Mouse (Mus musculus): Measurements from ENCODE around the gene Gm3453. TPM values are rescaled to one million over a fixed set of nuclear protein-coding genes. Genes with fewer than 3 reads are reported as not detected.
"Not testable (repeated sequence)": the region's sequence is repeated elsewhere in the genome, so short reads cannot be mapped to it uniquely, and the experiment has no call there.

Gene Gm3453
- total RNA-seq (2017), result not detected in 3 replicates

DNA sequence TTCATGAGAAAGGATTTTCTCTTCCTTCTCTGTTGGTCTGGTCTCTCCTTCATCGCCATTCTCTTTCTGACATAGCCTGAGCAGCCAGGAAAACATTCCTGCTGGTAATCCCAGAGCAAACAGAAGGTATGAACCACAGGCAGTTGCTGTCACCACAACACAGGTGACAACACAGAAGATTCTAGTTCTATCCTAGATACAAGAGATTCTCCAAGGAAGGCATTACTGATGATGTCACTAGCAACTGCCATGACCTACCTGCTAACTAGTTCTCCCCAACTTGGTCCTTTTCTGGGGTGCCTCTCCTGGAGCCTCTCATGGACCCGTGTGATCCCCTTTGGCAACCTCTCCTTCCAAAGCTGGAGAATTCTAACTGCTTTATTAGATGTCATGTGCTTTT, at the start of gene Gm3453:
Gene Gm3453, minus strand, starts transcription at position 101 of the 400 bp plus-strand sequence.
- ATAC-seq (replicated peaks; ENCODE audit: insufficient number of reproducible peaks, low FRiP score, low TSS enrichment, poor library complexity, severe bottlenecking), result not testable (repeated sequence)

- not testable (repeated sequence) for ATAC-seq (replicated peaks; ENCODE audit: insufficient number of reproducible peaks, low FRiP score, low TSS enrichment, poor library complexity, severe bottlenecking)
Measured at GRCm38 (mm10) chr14:5987136-5987535, 8.2 kb upstream of the Gm3453 start.

DNA sequence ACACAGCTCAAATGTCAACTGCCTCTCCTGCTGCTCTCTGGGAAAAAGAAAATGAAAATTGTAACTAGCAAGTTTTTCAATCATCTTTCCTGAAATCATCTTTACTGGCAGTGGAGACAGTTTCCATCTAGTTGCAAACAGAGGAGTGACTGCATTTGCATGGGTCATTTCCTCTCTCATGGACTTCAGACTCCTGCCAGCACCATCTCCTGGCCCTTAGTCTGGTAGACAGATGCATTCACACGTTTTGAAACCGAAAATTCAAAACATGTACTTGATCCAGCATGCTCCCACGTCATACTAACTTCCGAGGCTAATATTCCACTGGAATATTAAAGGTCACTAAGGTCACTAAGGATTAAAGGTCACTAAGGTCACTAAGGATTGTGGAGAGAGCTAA, 16.5 kb downstream of the Gm3453 start:
- not testable (repeated sequence) for ATAC-seq (replicated peaks; ENCODE audit: insufficient number of reproducible peaks, low FRiP score, low TSS enrichment, poor library complexity, severe bottlenecking)

DNA sequence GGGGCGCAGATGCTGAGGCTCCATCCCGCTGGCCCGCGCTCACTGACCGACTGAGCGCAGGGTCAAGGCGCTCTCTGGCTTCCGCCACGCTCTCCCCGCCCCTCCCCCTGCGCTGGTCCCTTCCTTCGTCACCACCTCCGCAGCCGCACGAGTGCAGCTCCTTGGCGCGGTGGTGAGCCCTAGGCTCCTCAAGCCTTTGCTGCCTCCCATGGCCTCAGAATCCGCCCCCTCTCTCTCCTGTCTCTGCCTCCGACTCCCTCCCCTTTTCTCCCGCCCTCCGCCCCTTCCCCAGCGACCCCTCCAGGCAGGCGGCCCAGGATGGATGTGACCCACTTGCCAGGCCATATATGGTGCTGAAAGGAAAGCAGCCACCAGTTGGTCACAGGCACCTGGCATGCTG, 17.3 kb downstream of the Gm3453 start, which contains the start of gene Gm3248:
Gene Gm3248, minus strand, starts transcription at position 111 of the 400 bp plus-strand sequence.
- ATAC-seq (replicated peaks; ENCODE audit: insufficient number of reproducible peaks, low FRiP score, low TSS enrichment, poor library complexity, severe bottlenecking), result not testable (repeated sequence)

GRCm38 (mm10) chr14:5961102-5961501, 17.8 kb downstream of the Gm3453 start:
- not testable (repeated sequence) for ATAC-seq (replicated peaks; ENCODE audit: insufficient number of reproducible peaks, low FRiP score, low TSS enrichment, poor library complexity, severe bottlenecking)

DNA sequence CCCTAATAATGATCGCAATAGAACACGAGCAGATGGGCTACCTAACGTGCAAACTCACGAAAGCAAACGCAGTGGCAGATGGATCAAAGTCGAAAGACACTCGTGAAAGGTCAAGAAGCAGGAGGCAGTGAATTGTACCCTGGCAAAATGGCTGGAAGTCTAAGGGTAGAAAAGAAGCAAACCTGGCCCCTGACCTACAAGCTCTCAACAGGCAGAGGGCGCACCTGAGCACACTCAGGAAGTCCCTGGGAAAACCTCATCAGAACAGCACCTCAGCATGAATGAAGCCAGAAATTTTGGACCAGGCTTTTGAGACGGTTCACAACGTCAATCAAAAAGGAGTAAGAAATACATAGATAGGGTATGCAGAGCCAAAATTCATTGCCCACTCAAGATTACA, 18.5 kb downstream of the Gm3453 start:
- ATAC-seq (replicated peaks; ENCODE audit: insufficient number of reproducible peaks, low FRiP score, low TSS enrichment, poor library complexity, severe bottlenecking), result not testable (repeated sequence)

GRCm38 (mm10) chr14:5923276-5923675, 55.7 kb downstream of the Gm3453 start:
- ATAC-seq (replicated peaks; ENCODE audit: insufficient number of reproducible peaks, low FRiP score, low TSS enrichment, poor library complexity, severe bottlenecking), result not testable (repeated sequence)

Other genes starting within 250 kb of the Gm3453 start
- gene Gm3373, start 237.6 kb downstream of the Gm3453 start, total RNA-seq (2017), result not detected in 3 replicates
- not detected in 3 replicates for gene Gm3383, start 171.2 kb downstream of the Gm3453 start, total RNA-seq (2017)
- not detected in 3 replicates for gene Gm3424, start 148.8 kb downstream of the Gm3453 start, total RNA-seq (2017)
- not detected in 3 replicates for gene Gm8237, start 98.8 kb downstream of the Gm3453 start, total RNA-seq (2017)
- gene Gm3248, start 17.4 kb downstream of the Gm3453 start, total RNA-seq (2017), result not detected in 3 replicates
- not detected in 3 replicates for gene Gm6337, start 79.1 kb upstream of the Gm3453 start, total RNA-seq (2017)
- gene Gm8206, start 114.8 kb upstream of the Gm3453 start, total RNA-seq (2017), result not detected in 3 replicates
- not detected in 3 replicates for gene Gm3468, start 129.5 kb upstream of the Gm3453 start, total RNA-seq (2017)
- gene Gm3476, start 146.7 kb upstream of the Gm3453 start, total RNA-seq (2017), result not detected in 3 replicates
- not detected in 3 replicates for gene Gm21560, start 240.2 kb upstream of the Gm3453 start, total RNA-seq (2017)